Mouse (Mus musculus): ENCODE data around the gene Mrpl4. TPM values are rescaled to one million over a fixed set of nuclear protein-coding genes. Genes with fewer than 3 reads are reported as not detected.

Gene Mrpl4
- polyA plus RNA-seq, 2 experiments = 36.7 to 61.3 TPM

GRCm38 (mm10) chr9:21016331-21017176 is 14.0 kb downstream of the Mrpl4 start:
- Histone ChIP-seq H3K9ac (replicated peaks) (no peak overlapping the region; the same call in 1 of the 2 replicates), H3K27ac (no peak overlapping the region), H3K27me3 (ENCODE audit: control insufficient read depth, insufficient read depth, low read length) (peaks cover 34% of the 10 kb centered on the region), H3K4me1 (replicated peaks; ENCODE audit: control insufficient read depth in 2 of 2, insufficient read depth in 2 of 2, low read length in 1 of 2) (peaks cover 7 to 25% of the 10 kb centered on the region in 2 experiments), H3K4me2 (ENCODE audit: low read depth) (peak overlapping the region; percentile 49), H3K9me3 (ENCODE audit: control insufficient read depth, low read length) (no peaks in the 10 kb centered on the region), H3K4me3 (ENCODE audit: insufficient read depth in 1 of 2, low read depth in 2 of 2, low read length in 2 of 2) (peak overlapping the region; percentile 48 to 53), H3K36me3 (replicated peaks; ENCODE audit: control insufficient read depth, insufficient read depth, low read depth) (no peaks in the 10 kb centered on the region)
- TF ChIP-seq EP300 (IDR thresholded peaks at IDR 0.05; ENCODE audit: low read depth) = no peak
- TF ChIP-seq CTCF (IDR thresholded peaks at IDR 0.05; ENCODE audit: low read depth) = no peak
- DNase-seq (ENCODE audit: low read depth in 3 of 3, low spot score in 3 of 3) (no peak), ATAC-seq (ENCODE audit: insufficient read depth) (no peak)
- WGBS (ENCODE audit: insufficient replicate concordance) = 3% methylated on average over 17 of the region's 17 CpGs

GRCm38 (mm10) chr9:21017177-21017575 is 14.6 kb downstream of the Mrpl4 start:
- peaks cover 3 to 19% of the 10 kb centered on the region in 2 experiments; a peak in 3 of 4 replicates for H3K4me1 ChIP-seq (replicated peaks; ENCODE audit: control insufficient read depth in 2 of 2, insufficient read depth in 2 of 2, low read length in 1 of 2)
- DNase-seq (ENCODE audit: low read depth in 3 of 3, low spot score in 3 of 3) (no peak), ATAC-seq (ENCODE audit: insufficient read depth) (no peak)
- no peak overlapping the region for H3K27ac ChIP-seq
- H3K9ac ChIP-seq (replicated peaks) = no peak overlapping the region
- H3K4me3 ChIP-seq (ENCODE audit: insufficient read depth in 1 of 2, low read depth in 2 of 2, low read length in 2 of 2) = peak overlapping the region; percentile 8 to 53; a peak in 1 of 4 replicates
- no peak for TF ChIP-seq CTCF (IDR thresholded peaks at IDR 0.05; ENCODE audit: low read depth)
- TF ChIP-seq EP300 (IDR thresholded peaks at IDR 0.05; ENCODE audit: low read depth) = no peak
- H3K4me2 ChIP-seq (ENCODE audit: low read depth) = peak overlapping the region; percentile 49
- WGBS (ENCODE audit: insufficient replicate concordance) = 18% methylated on average over 4 of the region's 4 CpGs
- no peaks in the 10 kb centered on the region for H3K36me3 ChIP-seq (replicated peaks; ENCODE audit: control insufficient read depth, insufficient read depth, low read depth)
- peaks cover 34% of the 10 kb centered on the region for H3K27me3 ChIP-seq (ENCODE audit: control insufficient read depth, insufficient read depth, low read length)
- H3K9me3 ChIP-seq (ENCODE audit: control insufficient read depth, low read length) = no peaks in the 10 kb centered on the region

- ATAC-seq (ENCODE audit: insufficient read depth) (no peak), DNase-seq (ENCODE audit: low read depth in 3 of 3, low spot score in 3 of 3) (no peak)
- Histone ChIP-seq H3K4me2 (ENCODE audit: low read depth) (no peak overlapping the region), H3K27me3 (ENCODE audit: control insufficient read depth, insufficient read depth, low read length) (peaks cover 34% of the 10 kb centered on the region), H3K27ac (no peak overlapping the region), H3K4me1 (replicated peaks; ENCODE audit: control insufficient read depth in 2 of 2, insufficient read depth in 2 of 2, low read length in 1 of 2) (peaks cover 3 to 15% of the 10 kb centered on the region in 2 experiments; a peak in 3 of 4 replicates), H3K36me3 (replicated peaks; ENCODE audit: control insufficient read depth, insufficient read depth, low read depth) (no peaks in the 10 kb centered on the region), H3K9me3 (ENCODE audit: control insufficient read depth, low read length) (no peaks in the 10 kb centered on the region), H3K4me3 (ENCODE audit: insufficient read depth in 1 of 2, low read depth in 2 of 2, low read length in 2 of 2) (no peak overlapping the region), H3K9ac (replicated peaks) (no peak overlapping the region)
- 49% methylated on average over 2 of the region's 2 CpGs for WGBS (ENCODE audit: insufficient replicate concordance)
- TF ChIP-seq EP300 (IDR thresholded peaks at IDR 0.05; ENCODE audit: low read depth) (no peak), CTCF (IDR thresholded peaks at IDR 0.05; ENCODE audit: low read depth) (no peak)
Measured at GRCm38 (mm10) chr9:21018600-21018999, 16.1 kb downstream of the Mrpl4 start.

- WGBS (ENCODE audit: insufficient replicate concordance) = 72% methylated on average over 3 of the region's 3 CpGs
- H3K4me1 ChIP-seq (replicated peaks; ENCODE audit: control insufficient read depth in 2 of 2, insufficient read depth in 2 of 2, low read length in 1 of 2) = peaks cover 3 to 10% of the 10 kb centered on the region in 2 experiments; a peak in 3 of 4 replicates
- no peak overlapping the region for H3K27ac ChIP-seq
- DNase-seq (ENCODE audit: low read depth in 3 of 3, low spot score in 3 of 3) (no peak), ATAC-seq (ENCODE audit: insufficient read depth) (no peak)
- no peak overlapping the region for H3K9ac ChIP-seq (replicated peaks)
- H3K9me3 ChIP-seq (ENCODE audit: control insufficient read depth, low read length) = no peaks in the 10 kb centered on the region
- peaks cover 13% of the 10 kb centered on the region for H3K27me3 ChIP-seq (ENCODE audit: control insufficient read depth, insufficient read depth, low read length)
- no peak overlapping the region for H3K4me3 ChIP-seq (ENCODE audit: insufficient read depth in 1 of 2, low read depth in 2 of 2, low read length in 2 of 2)
- no peaks in the 10 kb centered on the region for H3K36me3 ChIP-seq (replicated peaks; ENCODE audit: control insufficient read depth, insufficient read depth, low read depth)
- TF ChIP-seq CTCF (IDR thresholded peaks at IDR 0.05; ENCODE audit: low read depth) (no peak), EP300 (IDR thresholded peaks at IDR 0.05; ENCODE audit: low read depth) (no peak)
- H3K4me2 ChIP-seq (ENCODE audit: low read depth) = no peak overlapping the region
Measured at GRCm38 (mm10) chr9:21021363-21021762, 18.8 kb downstream of the Mrpl4 start.

GRCm38 (mm10) chr9:21022288-21022687 is 19.8 kb downstream of the Mrpl4 start:
- Histone ChIP-seq H3K4me3 (ENCODE audit: insufficient read depth in 1 of 2, low read depth in 2 of 2, low read length in 2 of 2) (no peak overlapping the region), H3K9me3 (ENCODE audit: control insufficient read depth, low read length) (no peaks in the 10 kb centered on the region), H3K4me1 (replicated peaks; ENCODE audit: control insufficient read depth in 2 of 2, insufficient read depth in 2 of 2, low read length in 1 of 2) (peaks cover 2 to 3% of the 10 kb centered on the region in 2 experiments; a peak in 2 of 4 replicates), H3K27me3 (ENCODE audit: control insufficient read depth, insufficient read depth, low read length) (peaks cover 3% of the 10 kb centered on the region), H3K4me2 (ENCODE audit: low read depth) (no peak overlapping the region), H3K9ac (replicated peaks) (no peak overlapping the region), H3K36me3 (replicated peaks; ENCODE audit: control insufficient read depth, insufficient read depth, low read depth) (no peaks in the 10 kb centered on the region), H3K27ac (no peak overlapping the region)
- ATAC-seq (ENCODE audit: insufficient read depth) (no peak), DNase-seq (ENCODE audit: low read depth in 3 of 3, low spot score in 3 of 3) (no peak)
- no peak for TF ChIP-seq CTCF (IDR thresholded peaks at IDR 0.05; ENCODE audit: low read depth)
- TF ChIP-seq EP300 (IDR thresholded peaks at IDR 0.05; ENCODE audit: low read depth) = no peak
- 69% methylated on average over 6 of the region's 6 CpGs for WGBS (ENCODE audit: insufficient replicate concordance)
